Mouse (Mus musculus) heart, postnatal 36 days (tissue): ENCODE measurements at regions not wholly inside any gene's neighbourhood (a gene's known extent, or its start where the extent isn't known, plus 50 kb on each side); places are given as distances from the start of the nearest gene placed in this dataset.

Experiments
- DNase-seq, 2 experiments: peaks; one replicate each; pipeline ENCODE4 v3.0.0; 2021 to 2022
- intact Hi-C: fragments of 180-260 bp; cut with DNase I; formaldehyde crosslinking; loops from one replicate; pipeline ENCODE4 v1.15.1; 2025

GRCm38 (mm10) chr12:62768930-62769329, 1246.0 kb downstream of the Lrfn5 start:
- intact Hi-C loops: loop anchor here (1.0 kb wide), 1 partner anchor 36 kb away; no protein-coding TSS in a partner anchor
- no peak for DNase-seq

- no peak for DNase-seq
- intact Hi-C loops: no loop called here
These were observed 1246.9 kb downstream of the Lrfn5 start for GRCm38 (mm10) chr12:62769895-62770294.

- DNase-seq: no peak
- intact Hi-C loops: no loop called here
These were observed 1253.0 kb downstream of the Lrfn5 start for GRCm38 (mm10) chr12:62775974-62776373.

GRCm38 (mm10) chr12:62812781-62813180, 1289.8 kb downstream of the Lrfn5 start:
- no peak for DNase-seq
- intact Hi-C loops: no loop called here
